Mouse (Mus musculus) kidney, embryonic 16.5 days (tissue): ENCODE measurements at regions not wholly inside any gene's neighbourhood (a gene's known extent, or its start where the extent isn't known, plus 50 kb on each side); places are given as distances from the start of the nearest gene placed in this dataset.

Experiments used
- ATAC-seq: fragments of 200-750 bp; cut with Nextera tagmentation; 2 replicates; pipeline ENCODE4 v1.8.0; 2017; ENCODE audit warnings: moderate TSS enrichment; ENCODE audit not compliant: low FRiP score, low TSS enrichment
- H3K27ac ChIP-seq: fragments of 300-500 bp; sonication (generic); 2 replicates; pipeline ENCODE4 v1.5.1; 2014; ENCODE audit warnings: low read length
- H3K27me3 ChIP-seq: fragments of 300-500 bp; sonication (generic); 2 replicates; pipeline ENCODE4 v1.6.1; 2014; ENCODE audit warnings: low read length, control low read depth, mixed read lengths; ENCODE audit not compliant: insufficient read depth
- H3K36me3 ChIP-seq: fragments of 300-500 bp; sonication (generic); 2 replicates; pipeline ENCODE4 v1.6.1; 2014; ENCODE audit warnings: low read length, control low read depth, mixed read lengths; ENCODE audit not compliant: insufficient read depth
- H3K4me1 ChIP-seq: fragments of 300-500 bp; sonication (generic); 2 replicates; pipeline ENCODE4 v1.6.1; 2014; ENCODE audit warnings: low read length, control low read depth, mixed read lengths; ENCODE audit not compliant: insufficient read depth
- H3K4me2 ChIP-seq: fragments of 300-500 bp; sonication (generic); replicated peaks from 2 replicates; pipeline ENCODE4 v1.6.1; 2014; ENCODE audit warnings: low read depth, low read length
- H3K4me3 ChIP-seq: fragments of 300-500 bp; sonication (generic); 2 replicates; pipeline ENCODE4 v1.5.1; 2014; ENCODE audit warnings: mild to moderate bottlenecking, low read length
- H3K9ac ChIP-seq: fragments of 300-500 bp; sonication (generic); replicated peaks from 2 replicates; pipeline ENCODE4 v1.6.1; 2014; ENCODE audit warnings: low read length
- H3K9me3 ChIP-seq: fragments of 300-500 bp; sonication (generic); 2 replicates; pipeline ENCODE4 v1.6.1; 2016; ENCODE audit warnings: low read length, control low read depth
- WGBS: fragments of 180-500 bp; shearing (Covaris S2); extraction: QIAGEN DNeasy Blood & Tissue Kit; methylation state at CpG from one replicate; pipeline ENCODE4 v1.1.7; 2014; 5-methylcytosine and 5-hydroxymethylcytosine counted together

GRCm38 (mm10) chr11:50547776-50548175 is 54.1 kb upstream of the Adamts2 start:
- ATAC-seq: peak; percentile 49; the same call in 1 of the 2 replicates
- 37% methylated on average over 2 of the region's 2 CpGs for WGBS
- no peak overlapping the region for H3K9ac ChIP-seq
- no peak overlapping the region for H3K4me2 ChIP-seq
- no peaks in the 10 kb centered on the region for H3K36me3 ChIP-seq
- H3K4me1 ChIP-seq: no peaks in the 10 kb centered on the region
- no peaks in the 10 kb centered on the region for H3K9me3 ChIP-seq
- no peaks in the 10 kb centered on the region for H3K27me3 ChIP-seq
- H3K27ac ChIP-seq: no peak overlapping the region
- H3K4me3 ChIP-seq: no peak overlapping the region

GRCm38 (mm10) chr11:50546456-50547144 is 55.3 kb upstream of the Adamts2 start:
- ATAC-seq: no peak

GRCm38 (mm10) chr11:50545421-50545820 is 56.5 kb upstream of the Adamts2 start:
- Histone ChIP-seq H3K4me2 (no peak overlapping the region), H3K9me3 (no peaks in the 10 kb centered on the region), H3K4me1 (no peaks in the 10 kb centered on the region), H3K4me3 (no peak overlapping the region), H3K9ac (no peak overlapping the region), H3K27me3 (no peaks in the 10 kb centered on the region), H3K27ac (no peak overlapping the region), H3K36me3 (no peaks in the 10 kb centered on the region)
- WGBS: 93% methylated on average over 6 of the region's 6 CpGs
- no peak for ATAC-seq

More at GRCm38 (mm10) chr11:50546456-50547144, 55.3 kb upstream of the Adamts2 start:
- H3K36me3 ChIP-seq: no peaks in the 10 kb centered on the region
- H3K4me3 ChIP-seq: no peak overlapping the region
- no peaks in the 10 kb centered on the region for H3K9me3 ChIP-seq
- 74% methylated on average over 11 of the region's 11 CpGs for WGBS
- no peak overlapping the region for H3K9ac ChIP-seq
- no peaks in the 10 kb centered on the region for H3K27me3 ChIP-seq
- no peak overlapping the region for H3K27ac ChIP-seq
- no peak overlapping the region for H3K4me2 ChIP-seq
- no peaks in the 10 kb centered on the region for H3K4me1 ChIP-seq

- 91% methylated on average over 11 of the region's 11 CpGs for WGBS
- ATAC-seq: no peak
- Histone ChIP-seq H3K9me3 (no peaks in the 10 kb centered on the region), H3K4me1 (no peaks in the 10 kb centered on the region), H3K9ac (no peak overlapping the region), H3K4me3 (no peak overlapping the region), H3K27me3 (no peaks in the 10 kb centered on the region), H3K36me3 (no peaks in the 10 kb centered on the region), H3K27ac (no peak overlapping the region), H3K4me2 (no peak overlapping the region)
Observed at GRCm38 (mm10) chr11:50540136-50540535, 61.7 kb upstream of the Adamts2 start.

- H3K4me1 ChIP-seq: no peaks in the 10 kb centered on the region
Observed at GRCm38 (mm10) chr11:50534266-50534665, 67.6 kb upstream of the Adamts2 start.

GRCm38 (mm10) chr11:50527923-50528322 is 74.0 kb upstream of the Adamts2 start:
- WGBS: 56% methylated on average over 5 of the region's 5 CpGs
- no peak overlapping the region for H3K4me3 ChIP-seq

More at GRCm38 (mm10) chr11:50534266-50534665, 67.6 kb upstream of the Adamts2 start:
- Histone ChIP-seq H3K9ac (no peak overlapping the region), H3K4me2 (no peak overlapping the region), H3K4me3 (no peak overlapping the region), H3K36me3 (no peaks in the 10 kb centered on the region), H3K9me3 (no peaks in the 10 kb centered on the region), H3K27me3 (no peaks in the 10 kb centered on the region), H3K27ac (no peak overlapping the region)
- no peak for ATAC-seq
- WGBS: 27% methylated on average over 2 of the region's 2 CpGs

GRCm38 (mm10) chr11:50520162-50520561 is 81.7 kb upstream of the Adamts2 start:
- Histone ChIP-seq H3K9me3 (no peaks in the 10 kb centered on the region), H3K4me1 (no peaks in the 10 kb centered on the region), H3K36me3 (no peaks in the 10 kb centered on the region), H3K9ac (no peak overlapping the region), H3K27me3 (no peaks in the 10 kb centered on the region), H3K4me2 (no peak overlapping the region), H3K27ac (no peak overlapping the region), H3K4me3 (no peak overlapping the region)
- WGBS: 82% methylated on average over 9 of the region's 9 CpGs
- ATAC-seq: no peak

More at GRCm38 (mm10) chr11:50527923-50528322, 74.0 kb upstream of the Adamts2 start:
- Histone ChIP-seq H3K9ac (no peak overlapping the region), H3K9me3 (no peaks in the 10 kb centered on the region), H3K27ac (no peak overlapping the region), H3K4me2 (no peak overlapping the region), H3K4me1 (no peaks in the 10 kb centered on the region), H3K27me3 (no peaks in the 10 kb centered on the region), H3K36me3 (no peaks in the 10 kb centered on the region)
- ATAC-seq: no peak

GRCm38 (mm10) chr11:50507882-50508281 is 77.0 kb upstream of the Rufy1 start:
- Histone ChIP-seq H3K4me2 (no peak overlapping the region), H3K27ac (no peak overlapping the region), H3K9me3 (no peaks in the 10 kb centered on the region), H3K4me1 (no peaks in the 10 kb centered on the region), H3K36me3 (no peaks in the 10 kb centered on the region), H3K9ac (no peak overlapping the region), H3K4me3 (no peak overlapping the region), H3K27me3 (no peaks in the 10 kb centered on the region)
- 82% methylated on average over 5 of the region's 5 CpGs for WGBS
- ATAC-seq: no peak

GRCm38 (mm10) chr11:50507498-50507824 is 76.5 kb upstream of the Rufy1 start:
- Histone ChIP-seq H3K4me1 (no peaks in the 10 kb centered on the region), H3K4me2 (no peak overlapping the region), H3K4me3 (no peak overlapping the region), H3K27me3 (no peaks in the 10 kb centered on the region), H3K9me3 (no peaks in the 10 kb centered on the region), H3K9ac (no peak overlapping the region), H3K36me3 (no peaks in the 10 kb centered on the region), H3K27ac (no peak overlapping the region)
- no peak for ATAC-seq
- WGBS: 81% methylated on average over 4 of the region's 4 CpGs

- Histone ChIP-seq H3K4me3 (no peak overlapping the region), H3K9ac (no peak overlapping the region), H3K4me2 (no peak overlapping the region), H3K4me1 (no peaks in the 10 kb centered on the region), H3K27me3 (no peaks in the 10 kb centered on the region), H3K27ac (no peak overlapping the region), H3K36me3 (no peaks in the 10 kb centered on the region), H3K9me3 (no peaks in the 10 kb centered on the region)
- no peak for ATAC-seq
- 65% methylated on average over 5 of the region's 5 CpGs for WGBS
Observed at GRCm38 (mm10) chr11:50506820-50507497, 76.0 kb upstream of the Rufy1 start.
